Mouse (Mus musculus): ENCODE measurements around the gene Hes3. TPM values are rescaled to one million over a fixed set of nuclear protein-coding genes. Genes with fewer than 3 reads are reported as not detected.

Hes3 gene
- 0.12 and 0.16 TPM in 2 replicates for polyA plus RNA-seq (2012; rRNA removed)

GRCm38 (mm10) chr4:152291562-152291961 lies at the start of gene Hes3:
Hes3 (minus strand) TSS chr4:152291662.

GRCm38 (mm10) chr4:152338419-152339292 lies 47.2 kb upstream of the Hes3 start, which contains the start of gene Chd5:
Chd5 (plus strand) TSS chr4:152338651.

GRCm38 (mm10) chr4:152325574-152326411 lies 34.3 kb upstream of the Hes3 start, which contains the start of gene Rpl22:
Rpl22 (plus strand) TSS chr4:152325742.

GRCm38 (mm10) chr4:152318517-152319234 lies 27.2 kb upstream of the Hes3 start, which contains the start of gene Rnf207:
Rnf207 (minus strand) TSS chr4:152318993.

GRCm38 (mm10) chr4:152296874-152297861 lies 5.7 kb upstream of the Hes3 start, which contains the start of gene Icmt:
Icmt (plus strand) TSS chr4:152297227.

GRCm38 (mm10) chr4:152273621-152274236 lies 17.7 kb downstream of the Hes3 start, which contains the start of gene Gpr153:
Gpr153 (plus strand) TSS chr4:152274232.

Other genes starting within 250 kb of the Hes3 start
- 13.2 and 14.8 TPM in 2 replicates for gene Plekhg5, start 219.2 kb downstream of the Hes3 start, polyA plus RNA-seq (2012; rRNA removed)
- 3.6 and 4.4 TPM in 2 replicates for gene Tnfrsf25, start 175.7 kb downstream of the Hes3 start, polyA plus RNA-seq (2012; rRNA removed)
- gene Espn, start 139.3 kb downstream of the Hes3 start, polyA plus RNA-seq (2012; rRNA removed): 0.30 and 0.36 TPM in 2 replicates
- gene Hes2, start 132.8 kb downstream of the Hes3 start, polyA plus RNA-seq (2012; rRNA removed): 0.03 and 0.04 TPM in 2 replicates
- 276 and 301 TPM in 2 replicates for gene Acot7, start 113.5 kb downstream of the Hes3 start, polyA plus RNA-seq (2012; rRNA removed)
- 39.6 and 45.3 TPM in 2 replicates for gene Gpr153, start 17.4 kb downstream of the Hes3 start, polyA plus RNA-seq (2012; rRNA removed)
- gene Icmt, start 5.6 kb upstream of the Hes3 start, polyA plus RNA-seq (2012; rRNA removed): 19.3 and 21.4 TPM in 2 replicates
- gene Rnf207, start 27.3 kb upstream of the Hes3 start, polyA plus RNA-seq (2012; rRNA removed): 8.8 and 9.8 TPM in 2 replicates
- 370 and 387 TPM in 2 replicates for gene Rpl22, start 34.1 kb upstream of the Hes3 start, polyA plus RNA-seq (2012; rRNA removed)
- 40.6 and 48.9 TPM in 2 replicates for gene Chd5, start 47.0 kb upstream of the Hes3 start, polyA plus RNA-seq (2012; rRNA removed)
- 6.4 and 6.9 TPM in 2 replicates for gene Nphp4, start 185.0 kb upstream of the Hes3 start, polyA plus RNA-seq (2012; rRNA removed)
- gene Kcnab2, start 186.2 kb upstream of the Hes3 start, polyA plus RNA-seq (2012; rRNA removed): 14.8 and 16.2 TPM in 2 replicates